Mouse (Mus musculus): ENCODE results near the gene Lmntd1. TPM values are rescaled to one million over a fixed set of nuclear protein-coding genes. Genes with fewer than 3 reads are reported as not detected.

Gene Lmntd1
- polyA plus RNA-seq, 1 experiment from 2014 or later, result not detected

- no peak overlapping the region for H3K4me2 ChIP-seq (ENCODE audit: low read depth, low read length)
- H3K36me3 ChIP-seq (ENCODE audit: control insufficient read depth, insufficient read depth), result no peaks in the 10 kb centered on the region
- no peak overlapping the region for H3K9ac ChIP-seq (ENCODE audit: low read depth, low read length)
- WGBS (ENCODE audit: insufficient replicate concordance), result 62% methylated on average over 8 of the region's 8 CpGs
- H3K4me3 ChIP-seq (ENCODE audit: low read depth, low read length), result no peak overlapping the region
- no peaks in the 10 kb centered on the region; the same call in 1 of the 2 replicates for H3K4me1 ChIP-seq (ENCODE audit: control insufficient read depth, low read depth, low read length)
- ATAC-seq (ENCODE audit: low read depth), result no peak
- H3K27me3 ChIP-seq (ENCODE audit: control insufficient read depth, insufficient read depth, low read depth, low read length), result no peaks in the 10 kb centered on the region
- no peaks in the 10 kb centered on the region for H3K9me3 ChIP-seq (replicated peaks; ENCODE audit: control insufficient read depth, low read length)
- no peak overlapping the region for H3K27ac ChIP-seq (ENCODE audit: low read length)
Observed at GRCm38 (mm10) chr6:145592531-145592998, 21.6 kb downstream of the Lmntd1 start.

GRCm38 (mm10) chr6:145592036-145592435 lies 22.1 kb downstream of the Lmntd1 start:
- no peaks in the 10 kb centered on the region for H3K27me3 ChIP-seq (ENCODE audit: control insufficient read depth, insufficient read depth, low read depth, low read length)
- no peak for ATAC-seq (ENCODE audit: low read depth)
- no peaks in the 10 kb centered on the region for H3K36me3 ChIP-seq (ENCODE audit: control insufficient read depth, insufficient read depth)
- H3K4me1 ChIP-seq (ENCODE audit: control insufficient read depth, low read depth, low read length), result no peaks in the 10 kb centered on the region; the same call in 1 of the 2 replicates
- no peak overlapping the region for H3K4me2 ChIP-seq (ENCODE audit: low read depth, low read length)
- H3K9ac ChIP-seq (ENCODE audit: low read depth, low read length), result no peak overlapping the region
- no peak overlapping the region for H3K27ac ChIP-seq (ENCODE audit: low read length)
- H3K4me3 ChIP-seq (ENCODE audit: low read depth, low read length), result no peak overlapping the region
- no peaks in the 10 kb centered on the region for H3K9me3 ChIP-seq (replicated peaks; ENCODE audit: control insufficient read depth, low read length)
- WGBS (ENCODE audit: insufficient replicate concordance), result 53% methylated on average over 6 of the region's 6 CpGs

- Histone ChIP-seq H3K4me1 (ENCODE audit: control insufficient read depth, low read depth, low read length) (no peaks in the 10 kb centered on the region; the same call in 1 of the 2 replicates), H3K9ac (ENCODE audit: low read depth, low read length) (no peak overlapping the region), H3K27ac (ENCODE audit: low read length) (no peak overlapping the region), H3K9me3 (replicated peaks; ENCODE audit: control insufficient read depth, low read length) (no peaks in the 10 kb centered on the region), H3K4me3 (ENCODE audit: low read depth, low read length) (no peak overlapping the region), H3K27me3 (ENCODE audit: control insufficient read depth, insufficient read depth, low read depth, low read length) (no peaks in the 10 kb centered on the region), H3K36me3 (ENCODE audit: control insufficient read depth, insufficient read depth) (no peaks in the 10 kb centered on the region), H3K4me2 (ENCODE audit: low read depth, low read length) (no peak overlapping the region)
- no peak for ATAC-seq (ENCODE audit: low read depth)
- 44% methylated on average over 1 of the region's 1 CpGs for WGBS (ENCODE audit: insufficient replicate concordance)
Observed at GRCm38 (mm10) chr6:145591578-145591977, 22.5 kb downstream of the Lmntd1 start.

DNA sequence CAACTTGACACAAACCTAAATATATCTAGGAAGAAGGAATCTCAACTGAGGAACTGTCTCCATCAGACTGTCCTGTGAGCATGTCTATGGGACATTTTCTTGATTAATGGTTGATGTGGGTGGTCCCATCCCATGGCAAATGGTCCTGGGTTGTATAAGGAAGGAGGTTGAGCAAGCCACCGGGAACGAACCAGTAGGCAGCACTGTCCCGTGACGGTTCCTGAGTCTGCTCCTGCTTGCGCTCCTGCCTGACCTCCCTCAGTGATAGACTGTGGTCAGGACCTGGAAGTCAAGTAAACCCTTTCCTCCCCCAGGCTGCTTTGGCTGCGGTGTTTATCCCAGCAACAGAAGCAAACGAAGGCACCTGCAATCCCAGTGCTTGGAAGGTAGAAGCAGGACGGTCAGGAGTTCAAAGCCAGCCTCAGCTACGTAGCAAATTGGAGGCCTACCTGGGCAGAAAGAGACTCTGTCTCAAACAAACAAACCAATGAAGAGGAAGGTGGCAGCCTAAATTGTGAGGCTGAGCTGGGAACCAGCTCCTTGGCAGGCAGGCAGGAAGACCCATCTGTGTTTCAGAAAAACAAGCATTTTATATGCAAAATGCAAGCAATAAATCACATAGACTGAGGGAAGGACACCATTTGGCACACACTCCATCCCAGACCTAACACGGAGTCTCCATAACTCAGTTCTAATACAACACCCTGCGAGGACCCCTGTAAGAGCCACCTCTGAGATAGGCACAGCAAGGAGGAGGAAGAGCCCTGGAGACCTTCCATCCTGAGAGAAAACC lies 23.4 kb downstream of the Lmntd1 start:
- H3K9ac ChIP-seq (ENCODE audit: low read depth, low read length), result no peak overlapping the region
- H3K27me3 ChIP-seq (ENCODE audit: control insufficient read depth, insufficient read depth, low read depth, low read length), result no peaks in the 10 kb centered on the region
- 65% methylated on average over 11 of the region's 11 CpGs for WGBS (ENCODE audit: insufficient replicate concordance)
- no peak for ATAC-seq (ENCODE audit: low read depth)
- no peaks in the 10 kb centered on the region for H3K4me1 ChIP-seq (ENCODE audit: control insufficient read depth, low read depth, low read length)
- H3K9me3 ChIP-seq (replicated peaks; ENCODE audit: control insufficient read depth, low read length), result no peaks in the 10 kb centered on the region
- no peaks in the 10 kb centered on the region for H3K36me3 ChIP-seq (ENCODE audit: control insufficient read depth, insufficient read depth)
- H3K4me3 ChIP-seq (ENCODE audit: low read depth, low read length), result no peak overlapping the region
- no peak overlapping the region for H3K27ac ChIP-seq (ENCODE audit: low read length)
- no peak overlapping the region for H3K4me2 ChIP-seq (ENCODE audit: low read depth, low read length)

DNA sequence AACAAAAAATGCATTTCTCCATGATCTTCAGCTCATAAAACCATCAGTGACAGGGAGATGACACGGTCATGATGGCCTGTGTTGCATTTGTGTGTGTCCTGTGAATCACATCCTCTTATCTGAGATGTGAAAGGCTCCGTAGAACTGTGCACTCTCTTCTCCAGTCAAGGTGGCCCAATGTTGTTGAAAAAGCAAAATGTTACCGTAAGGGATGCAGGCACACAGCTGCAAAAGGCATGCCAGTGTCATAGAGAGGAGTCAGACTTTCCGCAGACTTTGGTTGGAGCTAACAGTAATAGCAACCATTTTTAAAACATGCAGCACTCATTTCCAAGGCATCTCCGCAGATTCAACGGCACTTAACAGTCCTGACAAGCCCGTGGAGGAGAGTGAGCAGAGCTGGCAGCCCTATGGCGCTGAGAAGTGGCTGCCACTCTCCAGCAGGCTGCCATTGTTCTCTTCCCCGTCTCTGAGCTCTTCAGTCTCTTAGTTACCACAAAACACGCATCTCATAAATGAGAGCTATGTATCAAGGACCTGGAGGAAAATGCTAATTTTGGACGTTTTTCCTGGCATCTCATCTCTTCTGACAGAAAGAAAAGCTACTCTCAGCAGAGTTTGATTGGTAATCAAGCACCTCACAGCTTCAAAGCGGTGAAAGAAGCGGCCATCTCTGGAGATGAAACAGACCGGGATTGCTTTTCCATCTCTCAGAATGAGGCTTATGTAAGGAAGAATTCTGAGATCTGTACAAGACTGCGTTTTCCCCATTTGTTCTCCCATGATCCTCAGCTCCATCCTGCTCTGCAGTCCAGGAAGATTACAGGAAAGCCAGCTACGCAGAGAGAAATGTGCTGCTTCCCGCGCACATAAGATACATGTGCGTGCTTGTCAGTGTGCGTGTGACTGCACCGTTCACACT lies 28.8 kb downstream of the Lmntd1 start:
- 66% methylated on average over 21 of the region's 21 CpGs for WGBS (ENCODE audit: insufficient replicate concordance)
- no peak for ATAC-seq (ENCODE audit: low read depth)
- Histone ChIP-seq H3K4me1 (ENCODE audit: control insufficient read depth, low read depth, low read length) (no peaks in the 10 kb centered on the region), H3K36me3 (ENCODE audit: control insufficient read depth, insufficient read depth) (no peaks in the 10 kb centered on the region), H3K9me3 (replicated peaks; ENCODE audit: control insufficient read depth, low read length) (no peaks in the 10 kb centered on the region), H3K9ac (ENCODE audit: low read depth, low read length) (no peak overlapping the region), H3K27me3 (ENCODE audit: control insufficient read depth, insufficient read depth, low read depth, low read length) (no peaks in the 10 kb centered on the region), H3K4me3 (ENCODE audit: low read depth, low read length) (no peak overlapping the region), H3K27ac (ENCODE audit: low read length) (no peak overlapping the region), H3K4me2 (ENCODE audit: low read depth, low read length) (no peak overlapping the region)

DNA sequence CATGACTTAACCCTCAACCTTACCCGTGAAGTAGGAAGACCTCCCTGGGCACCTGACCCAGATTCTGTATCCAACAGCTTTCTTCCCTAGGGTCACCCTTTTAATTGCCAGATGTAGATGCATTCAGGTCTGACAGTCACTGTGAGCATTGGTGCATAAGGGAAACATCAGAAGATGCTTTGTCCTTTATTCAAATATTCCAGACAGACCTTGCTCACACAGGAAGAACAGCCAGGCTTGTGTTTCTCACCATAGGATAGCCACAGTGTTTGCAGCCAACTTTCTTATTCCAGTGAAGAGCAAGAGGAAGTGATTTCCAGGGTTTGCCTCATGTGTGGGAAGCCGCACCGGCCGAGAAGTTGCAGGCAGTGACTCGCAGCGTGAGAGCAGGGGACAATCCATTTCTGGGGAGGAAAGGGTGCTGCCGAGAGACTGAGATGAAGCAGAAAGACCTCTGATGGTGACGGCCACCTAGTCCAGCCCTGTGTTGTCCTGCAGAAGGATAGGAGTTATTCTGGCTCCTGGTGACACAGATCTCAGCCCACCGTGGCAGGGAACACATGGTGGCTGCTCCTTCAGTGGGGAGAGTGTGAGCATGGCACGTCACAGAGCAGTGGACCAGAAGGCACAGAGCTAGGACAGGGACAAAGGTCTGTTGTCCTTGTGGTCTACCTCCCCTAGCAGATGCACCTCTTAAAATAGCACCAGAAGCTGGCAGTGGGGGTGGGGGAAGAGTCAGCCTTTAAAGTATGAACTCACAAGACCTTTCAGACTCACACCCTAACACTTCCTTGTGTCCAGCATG lies 32.6 kb downstream of the Lmntd1 start:
- H3K9me3 ChIP-seq (replicated peaks; ENCODE audit: control insufficient read depth, low read length), result no peaks in the 10 kb centered on the region
- no peak overlapping the region for H3K4me2 ChIP-seq (ENCODE audit: low read depth, low read length)
- H3K4me1 ChIP-seq (ENCODE audit: control insufficient read depth, low read depth, low read length), result no peaks in the 10 kb centered on the region
- H3K36me3 ChIP-seq (ENCODE audit: control insufficient read depth, insufficient read depth), result no peaks in the 10 kb centered on the region
- no peak overlapping the region for H3K4me3 ChIP-seq (ENCODE audit: low read depth, low read length)
- peak; percentile 47; the same call in 1 of the 2 replicates for ATAC-seq (ENCODE audit: low read depth)
- H3K27ac ChIP-seq (ENCODE audit: low read length), result no peak overlapping the region
- no peak overlapping the region for H3K9ac ChIP-seq (ENCODE audit: low read depth, low read length)
- 45% methylated on average over 10 of the region's 10 CpGs for WGBS (ENCODE audit: insufficient replicate concordance)
- no peaks in the 10 kb centered on the region for H3K27me3 ChIP-seq (ENCODE audit: control insufficient read depth, insufficient read depth, low read depth, low read length)

- WGBS (ENCODE audit: insufficient replicate concordance), result 55% methylated on average over 3 of the region's 3 CpGs
- ATAC-seq (ENCODE audit: low read depth), result no peak
- no peak overlapping the region for H3K4me3 ChIP-seq (ENCODE audit: low read depth, low read length)
- H3K4me2 ChIP-seq (ENCODE audit: low read depth, low read length), result no peak overlapping the region
- H3K27ac ChIP-seq (ENCODE audit: low read length), result no peak overlapping the region
- no peak overlapping the region for H3K9ac ChIP-seq (ENCODE audit: low read depth, low read length)
- no peaks in the 10 kb centered on the region for H3K36me3 ChIP-seq (ENCODE audit: control insufficient read depth, insufficient read depth)
- H3K27me3 ChIP-seq (ENCODE audit: control insufficient read depth, insufficient read depth, low read depth, low read length), result no peaks in the 10 kb centered on the region
- H3K4me1 ChIP-seq (ENCODE audit: control insufficient read depth, low read depth, low read length), result no peaks in the 10 kb centered on the region
- H3K9me3 ChIP-seq (replicated peaks; ENCODE audit: control insufficient read depth, low read length), result no peaks in the 10 kb centered on the region
Observed at GRCm38 (mm10) chr6:145579761-145580160, 34.4 kb downstream of the Lmntd1 start.

DNA sequence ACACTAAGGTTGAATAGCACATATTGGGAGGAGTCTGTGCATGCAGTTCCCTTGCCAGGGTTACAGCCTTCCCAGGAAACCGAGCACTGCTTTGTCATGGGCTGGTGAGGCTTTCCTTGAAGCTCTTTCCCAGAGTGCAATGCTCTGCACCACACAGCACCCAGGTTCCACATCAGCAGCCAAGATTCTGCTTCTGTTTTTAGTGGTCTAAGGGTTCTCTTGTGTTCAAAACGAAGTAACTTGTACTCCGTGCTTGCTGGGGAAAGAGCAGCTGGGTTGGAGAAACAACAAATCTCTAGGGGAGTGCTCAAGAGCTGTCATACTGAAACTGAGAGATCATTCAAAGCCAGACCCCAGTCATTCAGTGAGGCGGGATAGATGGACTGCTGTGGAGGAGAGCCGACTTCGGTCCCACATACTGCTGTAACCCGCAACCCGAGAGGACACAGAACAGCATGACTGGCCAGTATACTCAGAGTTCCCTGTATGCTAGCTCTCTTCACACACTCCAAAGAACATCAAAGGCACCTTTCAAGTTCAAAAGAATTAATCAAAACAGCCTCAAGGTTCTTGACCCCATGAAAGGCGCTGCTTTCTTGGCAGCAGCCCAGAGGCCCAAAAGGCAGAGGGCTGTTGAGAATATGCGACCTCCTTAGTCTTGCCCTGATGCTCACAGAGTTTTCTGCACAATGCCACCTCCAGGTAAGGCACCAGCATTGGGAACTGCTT lies 35.5 kb downstream of the Lmntd1 start:
- no peak for ATAC-seq (ENCODE audit: low read depth)
- no peak overlapping the region for H3K4me2 ChIP-seq (ENCODE audit: low read depth, low read length)
- H3K27ac ChIP-seq (ENCODE audit: low read length), result no peak overlapping the region
- H3K9ac ChIP-seq (ENCODE audit: low read depth, low read length), result no peak overlapping the region
- H3K4me3 ChIP-seq (ENCODE audit: low read depth, low read length), result no peak overlapping the region
- H3K9me3 ChIP-seq (replicated peaks; ENCODE audit: control insufficient read depth, low read length), result no peaks in the 10 kb centered on the region
- no peaks in the 10 kb centered on the region for H3K4me1 ChIP-seq (ENCODE audit: control insufficient read depth, low read depth, low read length)
- no peaks in the 10 kb centered on the region for H3K27me3 ChIP-seq (ENCODE audit: control insufficient read depth, insufficient read depth, low read depth, low read length)
- no peaks in the 10 kb centered on the region for H3K36me3 ChIP-seq (ENCODE audit: control insufficient read depth, insufficient read depth)
- WGBS (ENCODE audit: insufficient replicate concordance), result 65% methylated on average over 10 of the region's 10 CpGs

All from liver, embryonic 16.5 days (tissue).